Mouse (Mus musculus): ENCODE data around the gene Pde12. TPM values are rescaled to one million over a fixed set of nuclear protein-coding genes. Genes with fewer than 3 reads are reported as not detected.

Pde12 gene
- total RNA-seq, 2 experiments from 2014 or later: 9.1 to 9.3 TPM

GRCm38 (mm10) chr14:26645989-26646650, 23.6 kb downstream of the Pde12 start:
- no peak for DNase-seq (ENCODE audit: low spot score in 2 of 2)

- no peak for DNase-seq (ENCODE audit: low spot score in 2 of 2)
Observed at GRCm38 (mm10) chr14:26643006-26643624, 26.6 kb downstream of the Pde12 start.

GRCm38 (mm10) chr14:26639961-26640360, 29.7 kb downstream of the Pde12 start:
- DNase-seq (ENCODE audit: low spot score in 2 of 2): no peak

GRCm38 (mm10) chr14:26639251-26639650, 30.4 kb downstream of the Pde12 start:
- DNase-seq (ENCODE audit: low spot score in 2 of 2): no peak

GRCm38 (mm10) chr14:26638708-26639084, 31.0 kb downstream of the Pde12 start:
- DNase-seq (ENCODE audit: low spot score in 2 of 2): peak; percentile 28 to 33

- peak; percentile 95 to 99 for DNase-seq (ENCODE audit: low spot score in 2 of 2)
Observed at GRCm38 (mm10) chr14:26637851-26638707, 31.6 kb downstream of the Pde12 start, which contains the start of gene Arf4. TSS of gene Arf4 (plus strand) at chr14:26638074.

- peak in 1 of 2 experiments; percentile 17 for DNase-seq (ENCODE audit: low spot score in 2 of 2)
Observed at GRCm38 (mm10) chr14:26637025-26637850, 32.4 kb downstream of the Pde12 start.

- DNase-seq (ENCODE audit: low spot score in 2 of 2): no peak
Observed at GRCm38 (mm10) chr14:26626605-26627140, 43.0 kb downstream of the Pde12 start.

GRCm38 (mm10) chr14:26625301-26625700, 44.4 kb downstream of the Pde12 start:
- no peak for DNase-seq (ENCODE audit: low spot score in 2 of 2)

GRCm38 (mm10) chr14:26610689-26611088, 59.0 kb downstream of the Pde12 start:
- no peak for DNase-seq (ENCODE audit: low spot score in 2 of 2)

Small RNA genes within 50 kb of the gene (microRNA-seq; reads per million reads assigned to microRNA genes)
- gene Mir7672: 0.50 to 1.7 reads per million in 2 experiments

Other genes starting within 250 kb of the Pde12 start
- gene Slmap, start 135.0 kb downstream of the Pde12 start, total RNA-seq (2021): 100 to 1,000 TPM; 114 to 116 TPM
- 10 to 100 TPM; 25.1 to 28.4 TPM for gene Dennd6a, start 96.0 kb downstream of the Pde12 start, total RNA-seq (2021)
- 100 to 1,000 TPM; 105 to 110 TPM for gene Arf4, start 31.8 kb downstream of the Pde12 start, total RNA-seq (2021)
- gene Dnah12, start 23.4 kb upstream of the Pde12 start, total RNA-seq (2021): under 1 TPM; 0.21 to 0.26 TPM
- gene Asb14, start 224.7 kb upstream of the Pde12 start, total RNA-seq (2021): not detected